Mouse (Mus musculus) kidney, embryonic 15.5 days (tissue): ENCODE results near the gene Ear14. TPM values are rescaled to one million over a fixed set of nuclear protein-coding genes. Genes with fewer than 3 reads are reported as not detected.

Experiments
- polyA plus RNA-seq: library from polyadenylated mRNA; unstranded; fragments of >200 nt; fragmentation: Nextera tagmentation; extraction: Ambion mirVana; gene quantifications from 2 replicates; pipeline ENCODE4 v1.2.1, GENCODE M21; 2015

Gene Ear14
- polyA plus RNA-seq, 1 experiment from 2014 or later = not detected

Other genes starting within 250 kb of the Ear14 start
- 0.62 and 1.0 TPM in 2 replicates for gene Pnp2, start 247.4 kb upstream of the Ear14 start, polyA plus RNA-seq
- not detected in 2 replicates for gene Rnase10, start 195.6 kb upstream of the Ear14 start, polyA plus RNA-seq
- gene Rnase9, start 161.5 kb upstream of the Ear14 start, polyA plus RNA-seq = 0.17 TPM in 1 of 2 replicates, not detected in the other
- gene Rnase11, start 153.2 kb upstream of the Ear14 start, polyA plus RNA-seq = 0.38 TPM in 1 of 2 replicates, not detected in the other
- 10.2 and 11.1 TPM in 2 replicates for gene Rnase12, start 145.7 kb upstream of the Ear14 start, polyA plus RNA-seq
- gene Olfr750, start 129.0 kb upstream of the Ear14 start, polyA plus RNA-seq = 0.04 TPM in 1 of 2 replicates, not detected in the other
- 37.8 and 40.5 TPM in 2 replicates for gene Rnase4, start 112.3 kb upstream of the Ear14 start, polyA plus RNA-seq
- 8.4 and 9.8 TPM in 2 replicates for gene Ang, start 112.2 kb upstream of the Ear14 start, polyA plus RNA-seq
- 2.0 and 2.1 TPM in 2 replicates for gene Eddm3b, start 89.0 kb upstream of the Ear14 start, polyA plus RNA-seq
- gene Rnase6, start 79.5 kb upstream of the Ear14 start, polyA plus RNA-seq = 0.52 and 1.3 TPM in 2 replicates
- gene Rnase1, start 56.6 kb upstream of the Ear14 start, polyA plus RNA-seq = 0.17 and 1.00 TPM in 2 replicates
- gene Rnase2b, start 41.1 kb upstream of the Ear14 start, polyA plus RNA-seq = not detected in 2 replicates
- gene Ang2, start 4.2 kb upstream of the Ear14 start, polyA plus RNA-seq = not detected in 2 replicates
- not detected in 2 replicates for gene Rnase2a, start 52.7 kb downstream of the Ear14 start, polyA plus RNA-seq
- not detected in 2 replicates for gene Gm7247, start 158.4 kb downstream of the Ear14 start, polyA plus RNA-seq
- not detected in 2 replicates for gene Vmn2r88, start 207.4 kb downstream of the Ear14 start, polyA plus RNA-seq
- gene Vmn2r89, start 248.5 kb downstream of the Ear14 start, polyA plus RNA-seq = not detected in 2 replicates